Mouse (Mus musculus): ENCODE results near the gene Map2k2.

Map2k2 gene

GRCm38 (mm10) chr10:81094931-81095678, 10.6 kb upstream of the Map2k2 start:
- no peak for DNase-seq (ENCODE audit: low read depth, low spot score)

- peak; percentile 81 for DNase-seq (ENCODE audit: low read depth, low spot score)
These were observed 502 bp downstream of the Map2k2 start for GRCm38 (mm10) chr10:81106113-81106721.

GRCm38 (mm10) chr10:81112946-81113345, 7.2 kb downstream of the Map2k2 start:
- DNase-seq (ENCODE audit: low read depth, low spot score): no peak

- DNase-seq (ENCODE audit: low read depth, low spot score): no peak
These were observed 13.9 kb downstream of the Map2k2 start for GRCm38 (mm10) chr10:81119625-81120024.

- DNase-seq (ENCODE audit: low read depth, low spot score): no peak
These were observed 14.9 kb downstream of the Map2k2 start for GRCm38 (mm10) chr10:81120650-81121049.

- no peak for DNase-seq (ENCODE audit: low read depth, low spot score)
These were observed 17.2 kb downstream of the Map2k2 start for GRCm38 (mm10) chr10:81122889-81123288.

- no peak for DNase-seq (ENCODE audit: low read depth, low spot score)
These were observed 17.8 kb downstream of the Map2k2 start for GRCm38 (mm10) chr10:81123500-81123899.

- peak; percentile 98 for DNase-seq (ENCODE audit: low read depth, low spot score)
These were observed 28.5 kb downstream of the Map2k2 start for GRCm38 (mm10) chr10:81134181-81134587.

- peak; percentile 68 for DNase-seq (ENCODE audit: low read depth, low spot score)
These were observed 29.4 kb downstream of the Map2k2 start, which contains the start of gene Zbtb7a for GRCm38 (mm10) chr10:81134966-81135681. Gene Zbtb7a (plus strand): TSS chr10:81135220.

- DNase-seq (ENCODE audit: low read depth, low spot score): peak; percentile 92
These were observed 30.4 kb downstream of the Map2k2 start for GRCm38 (mm10) chr10:81135831-81136705.

- peak; percentile 89 for DNase-seq (ENCODE audit: low read depth, low spot score)
These were observed 31.1 kb downstream of the Map2k2 start for GRCm38 (mm10) chr10:81136706-81137231.

- DNase-seq (ENCODE audit: low read depth, low spot score): peak; percentile 99
These were observed 31.8 kb downstream of the Map2k2 start for GRCm38 (mm10) chr10:81137252-81138130.

- peak; percentile 88 for DNase-seq (ENCODE audit: low read depth, low spot score)
These were observed 32.5 kb downstream of the Map2k2 start for GRCm38 (mm10) chr10:81138131-81138782.

- DNase-seq (ENCODE audit: low read depth, low spot score): no peak
These were observed 33.3 kb downstream of the Map2k2 start for GRCm38 (mm10) chr10:81138821-81139528.

GRCm38 (mm10) chr10:81139529-81139846, 33.8 kb downstream of the Map2k2 start:
- DNase-seq (ENCODE audit: low read depth, low spot score): no peak

GRCm38 (mm10) chr10:81140005-81140404, 34.3 kb downstream of the Map2k2 start:
- no peak for DNase-seq (ENCODE audit: low read depth, low spot score)

- no peak for DNase-seq (ENCODE audit: low read depth, low spot score)
These were observed 35.2 kb downstream of the Map2k2 start for GRCm38 (mm10) chr10:81140717-81141454.

- DNase-seq (ENCODE audit: low read depth, low spot score): no peak
These were observed 35.9 kb downstream of the Map2k2 start for GRCm38 (mm10) chr10:81141455-81142210.
